Mouse (Mus musculus) gastrocnemius, adult 18-20 months (tissue): ENCODE measurements at regions not wholly inside any gene's neighbourhood (a gene's known extent, or its start where the extent isn't known, plus 50 kb on each side); places are given as distances from the start of the nearest gene placed in this dataset.
A peak's percentile ranks its signal among the peaks of the same experiment; 100 is the strongest.

Experiments used
- DNase-seq: peaks from one replicate; pipeline ENCODE4 v3.0.0; 2021; ENCODE audit warnings: low spot score

GRCm38 (mm10) chr16:8117543-8118167, 307.3 kb downstream of the Tmem114 start:
- no peak for DNase-seq

GRCm38 (mm10) chr16:8111329-8112116, 313.4 kb downstream of the Tmem114 start:
- no peak for DNase-seq

- DNase-seq: peak; percentile 17
Measured at GRCm38 (mm10) chr16:8108141-8109122, 316.5 kb downstream of the Tmem114 start.

- DNase-seq: no peak
Measured at GRCm38 (mm10) chr16:8079024-8079423, 345.9 kb downstream of the Tmem114 start.

GRCm38 (mm10) chr16:8078461-8078860, 346.5 kb downstream of the Tmem114 start:
- DNase-seq: no peak

- DNase-seq: no peak
Measured at GRCm38 (mm10) chr16:8074729-8075128, 350.2 kb downstream of the Tmem114 start.

DNA sequence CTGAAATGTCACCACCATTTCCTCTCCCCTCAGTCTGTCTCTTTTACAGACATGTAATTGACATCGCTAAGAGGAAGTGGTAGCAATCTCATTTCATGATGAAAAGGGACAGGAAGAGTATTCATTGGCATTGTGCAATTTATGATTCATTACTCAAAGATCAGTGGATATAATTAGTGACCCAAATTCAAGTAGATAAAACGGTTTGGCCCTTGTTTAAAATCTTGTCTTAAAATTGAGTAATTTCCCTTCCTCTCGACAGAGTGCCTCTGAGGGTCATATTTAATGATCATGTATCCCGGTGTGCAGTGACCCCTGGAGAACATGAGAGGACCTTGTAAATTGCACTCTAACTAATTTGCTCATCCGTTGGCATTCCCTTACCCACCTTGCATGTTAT, 371.0 kb downstream of the Tmem114 start:
- no peak for DNase-seq

DNA sequence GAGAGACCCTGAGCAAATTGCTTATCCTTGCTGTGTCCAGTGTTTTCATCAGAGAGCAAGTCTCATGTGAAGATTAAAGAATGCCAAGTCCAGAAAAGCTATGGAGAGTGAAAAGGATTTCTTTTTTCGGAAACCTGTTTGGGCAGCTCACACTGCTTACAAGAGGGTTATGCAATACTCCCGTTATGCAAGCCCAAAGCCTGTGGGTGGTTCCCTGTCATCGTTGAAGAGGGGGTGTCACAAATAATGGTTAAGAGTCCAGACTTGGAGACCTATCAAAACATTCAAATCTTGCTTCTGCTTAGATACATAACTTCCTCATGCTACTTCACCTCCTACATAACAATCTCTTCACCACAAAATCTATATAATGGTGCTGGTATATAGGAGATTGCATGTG, 416.0 kb downstream of the Tmem114 start:
- DNase-seq: peak; percentile 3

GRCm38 (mm10) chr16:8006631-8007030, 418.3 kb downstream of the Tmem114 start:
- no peak for DNase-seq

DNA sequence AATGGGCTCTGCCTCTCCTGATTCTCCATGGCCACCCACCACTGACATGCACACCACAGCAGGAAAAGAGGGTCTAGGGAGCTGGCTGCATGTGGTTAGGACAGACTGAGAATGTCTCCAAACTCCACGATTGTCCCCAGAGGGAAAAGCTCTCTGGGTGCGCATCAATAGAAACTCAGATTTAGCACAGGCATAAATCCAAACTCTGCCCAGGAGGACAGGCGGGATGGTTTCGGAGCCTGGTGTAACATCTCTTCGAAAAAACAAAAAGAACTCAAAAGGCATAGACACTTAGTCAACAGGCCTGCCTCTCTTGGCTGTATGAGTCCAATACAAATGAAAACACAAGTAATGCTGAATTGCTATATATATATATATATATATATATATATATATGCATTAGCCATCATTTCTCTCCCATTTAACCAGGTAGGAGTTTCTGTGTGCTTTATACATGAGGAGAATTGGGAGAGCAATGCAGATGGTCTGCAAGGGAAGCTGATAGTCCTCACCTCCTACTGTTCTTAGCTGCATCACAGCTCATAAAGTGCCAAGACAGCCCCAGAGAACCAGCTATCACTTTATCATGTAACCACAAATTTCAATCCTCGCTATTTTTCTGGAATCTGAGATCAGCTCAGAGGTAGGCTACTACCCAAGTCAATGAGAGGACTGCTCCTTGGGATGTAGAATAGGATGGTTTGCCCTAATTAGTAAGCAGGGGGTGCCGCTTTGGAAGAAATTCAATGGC, 422.4 kb downstream of the Tmem114 start:
- DNase-seq: no peak

DNA sequence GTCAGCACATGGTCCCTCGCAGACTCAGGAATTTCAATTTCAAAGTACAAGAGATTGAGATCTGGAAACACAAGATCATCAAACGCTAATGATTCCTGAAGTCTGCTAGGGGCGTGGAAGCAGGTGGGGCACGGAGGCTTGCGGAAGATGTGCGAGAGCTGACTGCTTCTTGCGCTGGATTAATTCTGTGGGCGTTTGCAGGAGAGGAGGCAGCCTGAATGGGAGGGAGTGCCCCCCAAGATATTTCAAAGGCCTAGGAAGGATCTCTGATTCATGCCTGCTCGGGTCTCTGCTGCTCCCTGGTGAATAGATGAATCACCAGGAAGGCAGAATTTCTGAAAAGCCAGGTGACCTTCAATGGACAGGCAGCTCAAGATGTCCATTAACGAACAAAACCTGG, 442.1 kb downstream of the Tmem114 start:
- no peak for DNase-seq

DNA sequence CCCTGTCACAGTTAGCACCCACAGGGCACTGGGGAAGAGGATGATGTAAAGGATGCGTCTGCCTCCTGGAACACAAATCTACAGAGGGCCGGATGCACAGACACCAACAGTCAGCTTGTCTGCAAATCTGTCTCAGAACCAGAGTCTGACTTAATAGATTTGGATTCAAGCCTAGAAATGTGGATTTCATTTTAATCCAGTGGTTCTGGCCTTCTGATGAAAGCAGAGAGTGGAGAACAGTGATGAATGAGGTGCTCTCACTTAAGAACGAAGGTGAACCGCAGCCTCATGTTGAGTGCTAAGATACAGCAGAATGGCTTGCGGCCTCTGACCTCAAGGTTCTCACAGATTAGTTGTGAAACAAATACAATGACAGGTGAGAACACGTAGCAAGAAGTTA, 446.5 kb downstream of the Tmem114 start:
- no peak for DNase-seq

DNA sequence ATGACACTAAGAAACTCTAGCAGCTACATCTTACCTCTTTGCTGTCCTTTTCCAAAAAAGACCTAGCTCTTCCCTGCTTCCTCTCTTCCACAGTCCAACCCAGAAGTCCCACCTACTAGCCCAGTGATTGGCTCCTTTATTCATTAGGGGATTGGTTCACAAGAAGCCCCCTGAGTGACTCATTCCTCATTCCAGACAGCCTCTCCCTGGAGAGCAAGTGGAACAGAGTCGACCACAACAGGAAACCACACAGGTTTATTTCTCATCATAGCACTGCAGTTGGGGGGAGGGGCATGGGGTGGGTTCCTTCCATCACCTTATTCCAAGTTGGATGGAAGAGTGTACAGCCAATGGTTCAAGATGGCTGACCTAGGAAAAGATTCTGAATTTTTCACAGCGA, 473.3 kb downstream of the Tmem114 start:
- DNase-seq: no peak

DNA sequence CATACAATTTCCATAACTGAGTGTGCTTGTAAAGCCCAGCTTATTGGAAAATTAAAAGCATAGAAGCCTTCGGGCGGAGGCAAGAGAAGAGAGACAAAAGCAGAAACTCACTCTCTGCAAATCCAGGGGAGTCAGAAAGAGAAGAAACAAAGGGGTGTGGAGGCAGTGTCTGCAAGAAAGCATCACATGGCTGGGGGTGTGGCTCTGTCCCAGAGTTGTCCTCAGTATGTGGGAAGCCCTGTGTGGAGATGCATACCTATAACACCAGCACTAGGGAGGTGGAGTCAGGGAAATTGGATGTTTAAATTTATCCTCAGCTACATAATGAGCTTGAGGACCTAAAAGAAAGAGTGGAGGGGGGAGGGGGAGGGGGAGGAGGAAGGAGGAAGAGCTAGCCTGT, 482.6 kb downstream of the Tmem114 start:
- DNase-seq: no peak

DNA sequence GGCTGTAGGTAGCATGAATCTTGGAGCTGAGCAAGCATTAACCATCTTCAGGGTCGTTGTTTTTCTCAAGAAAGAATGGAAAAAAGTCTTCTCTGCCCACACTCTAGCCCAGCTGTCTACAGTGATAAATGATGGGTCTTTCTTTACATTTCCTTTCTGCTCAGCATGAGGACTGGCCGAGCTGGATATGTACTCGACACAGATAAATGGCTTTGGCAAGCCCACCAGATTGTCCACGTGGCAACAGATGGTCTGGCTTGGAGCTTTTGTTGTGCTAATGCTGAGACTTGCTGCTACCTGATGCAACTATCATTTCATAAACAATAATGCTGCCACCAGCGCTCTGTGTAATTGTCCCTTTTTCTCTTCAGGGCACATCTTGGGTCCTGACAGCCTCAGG, 487.8 kb downstream of the Tmem114 start:
- no peak for DNase-seq

- no peak for DNase-seq
Measured at GRCm38 (mm10) chr16:7932322-7932721, 492.6 kb downstream of the Tmem114 start.

DNA sequence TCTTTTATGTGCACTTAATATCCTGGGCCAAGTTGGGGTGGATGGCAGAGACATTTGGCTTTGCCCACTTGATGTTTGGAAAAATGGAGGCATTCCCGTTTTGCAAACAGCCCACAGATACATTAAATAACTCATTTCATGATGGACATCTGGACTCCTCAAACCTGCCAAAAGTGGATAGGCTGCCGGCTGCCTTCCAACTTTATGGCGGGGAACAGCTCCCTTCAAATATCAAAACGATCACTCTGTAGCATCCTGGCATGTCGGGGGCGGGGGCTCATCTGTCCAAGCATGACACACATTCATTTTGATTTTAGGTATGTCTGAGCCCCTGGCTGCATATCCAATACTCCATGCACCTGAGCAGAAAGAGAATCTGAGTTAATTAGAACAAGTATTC, 493.3 kb downstream of the Tmem114 start:
- DNase-seq: no peak

GRCm38 (mm10) chr16:7929112-7929511, 495.8 kb downstream of the Tmem114 start:
- DNase-seq: no peak

DNA sequence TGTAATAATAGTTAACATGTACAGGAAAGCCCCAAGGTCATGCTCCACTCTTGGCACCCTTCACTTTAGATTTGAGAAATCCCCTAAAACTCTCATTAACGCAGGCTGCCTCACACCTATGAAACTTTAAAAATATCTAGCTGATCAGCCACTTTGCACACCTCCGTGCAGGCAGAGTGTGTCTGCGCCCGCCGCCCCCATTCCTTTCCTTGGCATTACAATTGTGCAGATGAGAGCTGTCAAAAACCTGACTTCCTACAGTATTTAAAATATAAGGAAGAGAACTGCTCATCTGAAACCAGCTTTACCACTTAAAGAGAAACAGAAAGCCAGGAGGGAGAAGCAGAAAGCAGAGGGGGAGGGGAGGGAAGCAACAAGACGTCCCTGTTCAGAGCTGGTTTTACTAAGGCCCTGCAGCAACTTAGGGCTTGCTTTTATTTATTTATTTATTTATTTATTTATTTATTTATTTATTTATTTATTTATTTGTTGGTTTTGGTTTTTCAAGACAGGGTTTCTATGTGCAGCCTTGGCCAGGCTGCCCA, 496.5 kb downstream of the Tmem114 start:
- DNase-seq: no peak

GRCm38 (mm10) chr16:7927756-7928155, 497.2 kb downstream of the Tmem114 start:
- peak; percentile 3 for DNase-seq

DNA sequence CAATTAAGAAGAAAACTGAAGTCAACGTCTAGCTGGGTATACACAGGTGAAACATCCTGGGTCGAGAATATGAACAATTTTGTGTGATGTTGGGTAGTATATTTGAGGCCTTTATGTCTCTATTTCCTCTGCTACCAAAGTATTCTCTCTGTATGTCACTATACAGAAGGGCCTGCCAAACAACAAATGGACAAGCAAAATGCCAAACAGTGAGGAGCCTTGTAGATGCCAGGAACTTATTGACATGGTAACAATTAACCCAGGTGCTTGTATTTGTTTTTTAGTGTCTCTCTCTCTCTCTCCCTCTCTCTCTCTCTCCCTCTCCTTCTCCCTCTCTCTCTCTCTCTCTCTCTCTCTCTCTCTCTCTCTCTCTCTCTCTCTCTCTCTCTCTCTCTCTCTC, 529.1 kb downstream of the Tmem114 start:
- no peak for DNase-seq
